In the genomic region with DNA sequence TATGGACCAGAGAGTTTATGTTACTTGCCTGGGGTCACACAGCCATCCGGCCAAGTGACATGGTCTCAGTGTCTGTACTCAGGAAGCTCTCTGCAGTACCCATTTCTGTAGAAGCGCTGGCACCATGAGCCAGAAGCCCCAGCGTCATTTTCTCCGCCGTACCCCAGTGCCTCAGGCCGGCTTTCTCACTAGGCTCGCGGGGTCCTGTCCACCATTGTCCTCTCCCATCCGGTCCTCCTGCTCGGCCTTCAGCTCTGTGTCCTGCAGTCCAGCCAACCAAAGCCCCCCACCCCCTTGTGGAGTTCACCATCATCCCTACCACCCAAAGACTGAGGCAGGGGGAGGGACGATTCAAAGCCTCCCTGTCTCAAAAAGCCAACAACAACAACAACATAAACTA, we compare ENCODE assay signal across 11 mouse cellular contexts. TPM values are rescaled to one million over a fixed set of nuclear protein-coding genes. Genes with fewer than 3 reads are reported as not detected.
DNase-seq lines count a peak whose midpoint lies in the region; ATAC-seq lines count a peak whose summit lies in the region.
"Had no signal": no experiment of that assay in that cellular context is flagged by ENCODE, and none has a peak within 500 bp of the region (broad histone marks: within the 10 kb centered on the region; RNA-seq: fewer than 3 reads in every experiment).

No protein-coding gene starts in this region.

- H3K9ac ChIP-seq in heart, embryonic 14.5 days (ENCODE audit: low read length): peak overlapping the region; percentile 58; the same call in 1 of the 2 replicates
- H3K9ac ChIP-seq in forebrain, embryonic 11.5 days (ENCODE audit: low read length): no peak overlapping the region

- H3K4me2 ChIP-seq in heart, embryonic 14.5 days (ENCODE audit: low read length): peak overlapping the region; percentile 83; the same call in 1 of the 2 replicates
- H3K4me2 ChIP-seq in forebrain, embryonic 11.5 days (ENCODE audit: low read depth, low read length, severe bottlenecking): no peak overlapping the region

- DNase-seq in heart, postnatal 14 days: no peak
- DNase-seq in cerebellum, adult 9-10 months: peak; percentile 68
- DNase-seq in forebrain, embryonic 11.5 days (ENCODE audit: low spot score): peak; percentile 47
- no peak for DNase-seq in midbrain, embryonic 10.5 days (ENCODE audit: low spot score)
- no peak for DNase-seq in embryo, embryonic 11 days
- DNase-seq in yolk sac, embryonic 10.5 days (ENCODE audit: low spot score): no peak
- DNase-seq in left cerebral cortex, postnatal 36 days (ENCODE audit: low spot score in 2 of 2): no peak
- DNase-seq: lung, adult 2 months; thymus, postnatal 14 days had no signal

- H3K36me3 ChIP-seq in heart, embryonic 14.5 days (ENCODE audit: control insufficient read depth, insufficient read depth, low read length): no peaks in the 10 kb centered on the region
- H3K36me3 ChIP-seq in forebrain, embryonic 11.5 days (ENCODE audit: control insufficient read depth, insufficient read depth, low read length): no peaks in the 10 kb centered on the region
- H3K36me3 ChIP-seq in midbrain, embryonic 10.5 days: no peaks in the 10 kb centered on the region
- H3K36me3 ChIP-seq: G1E had no signal

- ATAC-seq in heart, embryonic 14.5 days (ENCODE audit: insufficient number of reproducible peaks, insufficient read depth, low FRiP score, low read depth): no peak
- ATAC-seq in forebrain, embryonic 11.5 days (replicated peaks; ENCODE audit: low FRiP score): no peak

- no peaks in the 10 kb centered on the region for H3K9me3 ChIP-seq in heart, embryonic 14.5 days (ENCODE audit: control insufficient read depth, low read length)
- no peaks in the 10 kb centered on the region for H3K9me3 ChIP-seq in forebrain, embryonic 11.5 days (ENCODE audit: control insufficient read depth, low read length)
- H3K9me3 ChIP-seq in midbrain, embryonic 10.5 days (replicated peaks): no peaks in the 10 kb centered on the region
- H3K9me3 ChIP-seq: G1E had no signal

- H3K27ac ChIP-seq in heart, embryonic 14.5 days (replicated peaks in 1 of 2; ENCODE audit: control insufficient read depth in 1 of 2, insufficient read depth in 1 of 2, low read depth in 2 of 2, low read length in 2 of 2): no peak overlapping the region
- no peak overlapping the region for H3K27ac ChIP-seq in forebrain, embryonic 11.5 days (ENCODE audit: low read depth, low read length)
- no peak overlapping the region for H3K27ac ChIP-seq in midbrain, embryonic 10.5 days (replicated peaks)

- peaks cover 17 to 34% of the 10 kb centered on the region in 2 experiments for H3K4me1 ChIP-seq in heart, embryonic 14.5 days (ENCODE audit: control insufficient read depth in 2 of 2, insufficient read depth in 2 of 2, low read length in 2 of 2)
- peaks cover 22% of the 10 kb centered on the region for H3K4me1 ChIP-seq in forebrain, embryonic 11.5 days (replicated peaks; ENCODE audit: control insufficient read depth, insufficient read depth, low read length)
- peaks cover 61% of the 10 kb centered on the region for H3K4me1 ChIP-seq in midbrain, embryonic 10.5 days

- 90% methylated on average over 11 of the region's 11 CpGs for WGBS in heart, embryonic 14.5 days
- 83% methylated on average over 11 of the region's 11 CpGs for WGBS in forebrain, embryonic 11.5 days
- WGBS in midbrain, embryonic 10.5 days: 91% methylated on average over 11 of the region's 11 CpGs

- H3K4me3 ChIP-seq in heart, embryonic 14.5 days (ENCODE audit: control insufficient read depth in 1 of 2, insufficient read depth in 1 of 2, low read depth in 1 of 2, low read length in 2 of 2): no peak overlapping the region
- H3K4me3 ChIP-seq in forebrain, embryonic 11.5 days (ENCODE audit: low read depth, low read length): no peak overlapping the region
- H3K4me3 ChIP-seq in midbrain, embryonic 10.5 days: peak overlapping the region; percentile 57; the same call in 1 of the 2 replicates

- H3K27me3 ChIP-seq in heart, embryonic 14.5 days (ENCODE audit: control insufficient read depth, insufficient read depth, low read length): peaks cover 23% of the 10 kb centered on the region
- peaks cover 20% of the 10 kb centered on the region for H3K27me3 ChIP-seq in forebrain, embryonic 11.5 days (ENCODE audit: control insufficient read depth, insufficient read depth, low read length)
- H3K27me3 ChIP-seq in midbrain, embryonic 10.5 days (ENCODE audit: low read depth, poor library complexity, severe bottlenecking): peaks cover 34% of the 10 kb centered on the region

- intact Hi-C loops in heart, postnatal 14 days (cut with DNase I): loop anchor here (5.0 kb wide), 1 partner anchor 239 kb away; no protein-coding TSS in a partner anchor
- intact Hi-C loops in left cerebral cortex, postnatal 36 days (cut with DNase I): loop anchor here (5.0 kb wide), 1 partner anchor 234 kb away; a partner anchor contains a TSS

RNA-seq across cellular contexts. Expression of a gene that starts 2.0 kb away (rescaled TPM):
- 6.8 and 8.0 TPM in 2 replicates for polyA plus RNA-seq in heart, embryonic 14.5 days (2014; fragmentation: Nextera tagmentation; extraction: Ambion mirVana)
- total RNA-seq in heart, postnatal 14 days (2021): 1 to 10 TPM; 4.3 to 6.6 TPM
- 3.6 and 4.1 TPM in 2 replicates for polyA plus RNA-seq in forebrain, embryonic 11.5 days (2014; fragmentation: Nextera tagmentation; extraction: Ambion mirVana)
- polyA plus RNA-seq in midbrain, embryonic 10.5 days (2016; fragmentation: Nextera tagmentation; extraction: Ambion mirVana): 4.6 and 4.9 TPM in 2 replicates
- total RNA-seq in left cerebral cortex, postnatal 36 days (2021): 100 to 1,000 TPM; 209 to 228 TPM

RNA-seq across cellular contexts. Expression of a gene that starts 3.3 kb away (rescaled TPM):
- polyA plus RNA-seq in heart, embryonic 14.5 days (2014; fragmentation: Nextera tagmentation; extraction: Ambion mirVana): 4.5 and 7.3 TPM in 2 replicates
- 10 to 100 TPM; 24.7 to 27.1 TPM for total RNA-seq in heart, postnatal 14 days (2021)
- polyA plus RNA-seq in forebrain, embryonic 11.5 days (2014; fragmentation: Nextera tagmentation; extraction: Ambion mirVana): 2.9 and 3.3 TPM in 2 replicates
- polyA plus RNA-seq in midbrain, embryonic 10.5 days (2016; fragmentation: Nextera tagmentation; extraction: Ambion mirVana): 2.1 and 2.9 TPM in 2 replicates
- total RNA-seq in left cerebral cortex, postnatal 36 days (2021): 100 to 1,000 TPM; 128 to 138 TPM

RNA-seq across cellular contexts. Expression of a gene that starts 7.4 kb away (rescaled TPM):
- polyA plus RNA-seq in heart, embryonic 14.5 days (2014; fragmentation: Nextera tagmentation; extraction: Ambion mirVana): 0.28 and 0.41 TPM in 2 replicates
- total RNA-seq in heart, postnatal 14 days (2021): under 1 TPM in 1 of 2 experiments, not detected in 1; 0.12 TPM
- 0.39 and 0.52 TPM in 2 replicates for polyA plus RNA-seq in forebrain, embryonic 11.5 days (2014; fragmentation: Nextera tagmentation; extraction: Ambion mirVana)
- polyA plus RNA-seq in midbrain, embryonic 10.5 days (2016; fragmentation: Nextera tagmentation; extraction: Ambion mirVana): 0.32 and 0.34 TPM in 2 replicates
- total RNA-seq in left cerebral cortex, postnatal 36 days (2021): under 1 TPM; 0.37 to 0.48 TPM
- total RNA-seq: G1E had no signal

RNA-seq across cellular contexts. Expression of a gene that starts 13.7 kb away (rescaled TPM):
- 666 and 743 TPM in 2 replicates for polyA plus RNA-seq in heart, embryonic 14.5 days (2014; fragmentation: Nextera tagmentation; extraction: Ambion mirVana)
- total RNA-seq in heart, postnatal 14 days (2021): 100 to 1,000 TPM; 552 to 626 TPM
- 936 and 958 TPM in 2 replicates for polyA plus RNA-seq in forebrain, embryonic 11.5 days (2014; fragmentation: Nextera tagmentation; extraction: Ambion mirVana)
- polyA plus RNA-seq in midbrain, embryonic 10.5 days (2016; fragmentation: Nextera tagmentation; extraction: Ambion mirVana): 965 and 1,116 TPM in 2 replicates
- total RNA-seq in left cerebral cortex, postnatal 36 days (2021): 100 to 1,000 TPM; 284 to 337 TPM

RNA-seq across cellular contexts. Expression of a gene that starts 16.2 kb away (rescaled TPM):
- 11.9 and 12.5 TPM in 2 replicates for polyA plus RNA-seq in heart, embryonic 14.5 days (2014; fragmentation: Nextera tagmentation; extraction: Ambion mirVana)
- 10 to 100 TPM; 17.5 to 18.8 TPM for total RNA-seq in heart, postnatal 14 days (2021)
- polyA plus RNA-seq in forebrain, embryonic 11.5 days (2014; fragmentation: Nextera tagmentation; extraction: Ambion mirVana): 27.0 and 27.9 TPM in 2 replicates
- polyA plus RNA-seq in midbrain, embryonic 10.5 days (2016; fragmentation: Nextera tagmentation; extraction: Ambion mirVana): 32.3 and 32.8 TPM in 2 replicates
- total RNA-seq in left cerebral cortex, postnatal 36 days (2021): 10 to 100 TPM; 29.9 to 30.0 TPM

Comparison
In these comparisons a context has a peak if more than half of its experiments do, and no peak if none do; other contexts are left out.
1. DNase-seq: peak in cerebellum, adult 9-10 months (single experiment) and forebrain, embryonic 11.5 days (single experiment); none in heart, postnatal 14 days (0 of 2), midbrain, embryonic 10.5 days (single experiment), embryo, embryonic 11 days (single experiment), yolk sac, embryonic 10.5 days (single experiment) and left cerebral cortex, postnatal 36 days (0 of 2).